Mouse (Mus musculus) hindbrain, embryonic 14.5 days (tissue): Measurements from ENCODE around the gene Zfp961. TPM values are rescaled to one million over a fixed set of nuclear protein-coding genes. Genes with fewer than 3 reads are reported as not detected.
"Not testable (repeated sequence)": the region's sequence is repeated elsewhere in the genome, so short reads cannot be mapped to it uniquely, and the experiment has no call there.

Experiments
- ATAC-seq: fragments of 200-750 bp; cut with Nextera tagmentation; 2 replicates; pipeline ENCODE4 v1.8.0; 2017; ENCODE audit warnings: moderate number of reproducible peaks, mild to moderate bottlenecking, moderate TSS enrichment, moderate library complexity; ENCODE audit not compliant: low FRiP score
- DNase-seq: peaks from one replicate; pipeline ENCODE4 v3.0.0-alpha.2; 2015; ENCODE audit warnings: low spot score
- H3K27ac ChIP-seq: fragments of 300-500 bp; sonication (generic); 2 replicates; pipeline ENCODE4 v1.5.1; 2014; ENCODE audit warnings: mild to moderate bottlenecking, moderate library complexity
- H3K27me3 ChIP-seq: fragments of 300-500 bp; sonication (generic); 2 replicates; pipeline ENCODE4 v1.6.1; 2014; ENCODE audit warnings: mild to moderate bottlenecking, low read length, mixed read lengths; ENCODE audit not compliant: control insufficient read depth, insufficient read depth
- H3K36me3 ChIP-seq: fragments of 300-500 bp; sonication (generic); replicated peaks from 2 replicates; pipeline ENCODE4 v1.6.1; 2014; ENCODE audit not compliant: control insufficient read depth, insufficient read depth
- H3K4me1 ChIP-seq: fragments of 300-500 bp; sonication (generic); replicated peaks from 2 replicates; pipeline ENCODE4 v1.6.1; 2014; ENCODE audit warnings: antibody characterized with exemption, low read length, mixed read lengths; ENCODE audit not compliant: control insufficient read depth, insufficient read depth
- H3K4me2 ChIP-seq: fragments of 300-500 bp; sonication (generic); replicated peaks from 2 replicates; pipeline ENCODE4 v1.6.1; 2014; ENCODE audit warnings: mild to moderate bottlenecking, moderate library complexity
- H3K4me3 ChIP-seq: fragments of 300-500 bp; sonication (generic); replicated peaks from 2 replicates; pipeline ENCODE4 v1.5.1; 2014; ENCODE audit warnings: mild to moderate bottlenecking, low read length
- H3K9ac ChIP-seq: fragments of 300-500 bp; sonication (generic); 2 replicates; pipeline ENCODE4 v1.6.1; 2014
- H3K9me3 ChIP-seq: fragments of 300-500 bp; sonication (generic); 2 replicates; pipeline ENCODE4 v1.6.1; 2016; ENCODE audit warnings: low read length; ENCODE audit not compliant: control insufficient read depth
- WGBS: fragments of 180-500 bp; shearing (Covaris S2); extraction: QIAGEN DNeasy Blood & Tissue Kit; methylation state at CpG from one replicate; pipeline ENCODE4 v1.1.7; 2014; 5-methylcytosine and 5-hydroxymethylcytosine counted together
- polyA plus RNA-seq: library from polyadenylated mRNA; unstranded; fragments of >200 nt; fragmentation: Nextera tagmentation; extraction: Ambion mirVana; gene quantifications from 2 replicates; pipeline ENCODE4 v1.2.1, GENCODE M21; 2014

Gene Zfp961
- polyA plus RNA-seq, 1 experiment from 2014 or later: 18.8 TPM

DNA sequence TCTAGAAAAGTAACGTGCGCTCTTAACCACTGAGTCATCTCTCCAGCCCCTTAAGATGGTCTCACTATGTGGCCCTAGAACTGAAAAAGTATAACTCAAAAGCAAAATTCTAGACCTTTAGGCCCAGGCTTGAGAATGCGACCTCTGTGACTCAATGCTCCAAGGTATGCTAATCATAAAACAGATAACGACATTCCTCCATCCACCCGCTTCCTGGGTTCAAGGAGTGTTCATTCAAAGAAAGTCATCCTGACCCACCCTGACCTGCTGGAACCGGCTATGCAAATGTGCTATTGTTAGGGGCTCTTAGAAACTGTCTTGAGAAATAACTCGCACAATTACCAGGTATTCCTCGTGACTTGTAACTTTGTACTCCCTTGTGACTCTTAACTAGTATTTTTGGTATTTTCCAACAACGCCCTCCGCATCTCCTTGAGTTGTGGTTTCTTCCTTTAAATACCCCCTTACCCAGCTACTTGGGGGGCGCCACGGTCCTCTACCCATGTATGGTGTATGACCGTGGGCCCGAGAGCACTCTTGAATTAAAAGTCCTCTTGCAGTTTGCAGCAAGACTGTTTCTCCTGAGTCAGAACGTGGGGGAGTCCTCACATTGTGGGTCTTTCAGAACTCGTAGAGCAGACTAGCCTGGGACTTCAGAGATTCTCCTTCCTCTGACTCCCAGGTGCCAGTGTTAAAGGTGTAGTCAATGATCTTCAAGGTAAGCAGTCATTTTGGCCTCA is 2.3 kb downstream of the Zfp961 start:
- not testable (repeated sequence) for DNase-seq, H3K4me2 ChIP-seq, H3K9ac ChIP-seq, H3K27ac ChIP-seq, ATAC-seq, H3K27me3 ChIP-seq, H3K36me3 ChIP-seq, H3K4me3 ChIP-seq
- H3K9me3 ChIP-seq: peaks cover 28% of the 10 kb centered on the region
- peaks cover 12% of the 10 kb centered on the region for H3K4me1 ChIP-seq
- 98% methylated on average over 16 of the region's 16 CpGs for WGBS

- no peak overlapping the region for H3K4me3 ChIP-seq
- H3K9me3 ChIP-seq: peaks cover 28% of the 10 kb centered on the region
- 0 out of 2 replicates have a peak, but pooled peaks cover 5% of the 10 kb centered on the region for H3K36me3 ChIP-seq
- DNase-seq: no peak
- no peak overlapping the region for H3K27ac ChIP-seq
- H3K27me3 ChIP-seq: no peaks in the 10 kb centered on the region
- ATAC-seq: no peak
- WGBS: 97% methylated on average over 9 of the region's 9 CpGs
- peaks cover 12% of the 10 kb centered on the region for H3K4me1 ChIP-seq
- no peak overlapping the region for H3K9ac ChIP-seq
- H3K4me2 ChIP-seq: no peak overlapping the region
Measured at GRCm38 (mm10) chr8:71954666-71955065, 3.8 kb downstream of the Zfp961 start.

GRCm38 (mm10) chr8:71960483-71960882 is 9.6 kb downstream of the Zfp961 start:
- Histone ChIP-seq H3K4me2 (no peak overlapping the region), H3K27ac (no peak overlapping the region), H3K9me3 (peaks cover 12% of the 10 kb centered on the region), H3K4me1 (no peaks in the 10 kb centered on the region), H3K4me3 (no peak overlapping the region), H3K36me3 (peaks cover under 1% of the 10 kb centered on the region; the same call in 1 of the 2 replicates), H3K27me3 (no peaks in the 10 kb centered on the region), H3K9ac (no peak overlapping the region)
- no peak for ATAC-seq
- DNase-seq: no peak

DNA sequence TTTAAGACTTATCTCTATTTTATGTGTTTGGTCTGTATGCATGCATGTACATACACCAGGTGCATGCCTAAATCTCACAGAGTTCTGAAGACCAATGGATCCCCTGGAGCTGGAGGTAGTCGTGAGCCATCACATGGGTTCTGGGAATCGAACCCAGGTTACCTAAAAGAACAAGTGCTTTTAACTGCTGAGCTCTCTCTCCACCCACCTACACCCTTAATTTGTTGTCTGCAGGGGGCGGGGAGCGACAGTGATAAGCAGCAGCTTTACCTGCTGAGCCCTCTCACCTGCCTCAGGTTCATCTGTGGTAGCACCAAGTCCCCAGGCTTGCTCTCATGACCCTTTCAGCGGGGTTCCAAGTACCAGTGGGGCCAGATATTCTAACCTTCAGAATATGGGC is 11.0 kb downstream of the Zfp961 start:
- Histone ChIP-seq H3K27ac (no peak overlapping the region), H3K36me3 (peaks cover 14% of the 10 kb centered on the region), H3K4me2 (no peak overlapping the region), H3K4me1 (no peaks in the 10 kb centered on the region), H3K9ac (no peak overlapping the region), H3K9me3 (peaks cover 4% of the 10 kb centered on the region; the same call in 1 of the 2 replicates), H3K4me3 (no peak overlapping the region), H3K27me3 (no peaks in the 10 kb centered on the region)
- no peak for ATAC-seq
- whole genome bisulfite sequencing: 93% methylated on average over 5 of the region's 5 CpGs
- no peak for DNase-seq

DNA sequence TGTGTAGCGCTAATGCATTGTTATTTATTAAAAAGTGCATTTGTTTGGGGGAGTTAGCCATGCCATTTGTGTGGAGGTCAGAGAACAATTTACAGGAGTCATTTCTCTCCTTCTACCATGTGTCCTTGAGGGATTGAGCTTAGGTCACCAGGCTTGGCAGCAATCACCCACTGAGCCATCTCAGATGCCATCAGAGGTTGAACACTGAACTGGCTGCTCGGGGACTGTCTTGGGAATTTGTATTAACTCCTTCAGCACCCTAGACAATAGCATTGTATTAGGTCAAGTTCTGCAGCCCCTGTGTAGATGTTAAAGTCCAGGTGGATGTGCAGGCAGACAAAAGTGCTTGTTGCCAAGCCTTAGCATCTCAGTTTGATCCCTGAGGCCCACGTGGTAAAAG is 13.2 kb downstream of the Zfp961 start:
- H3K9ac ChIP-seq: no peak overlapping the region
- peaks cover 4% of the 10 kb centered on the region; the same call in 1 of the 2 replicates for H3K9me3 ChIP-seq
- H3K27ac ChIP-seq: no peak overlapping the region
- peaks cover 35% of the 10 kb centered on the region for H3K36me3 ChIP-seq
- no peak overlapping the region for H3K4me3 ChIP-seq
- ATAC-seq (no peak), DNase-seq (no peak)
- WGBS: 93% methylated on average over 3 of the region's 3 CpGs
- H3K4me1 ChIP-seq: no peaks in the 10 kb centered on the region
- no peak overlapping the region for H3K4me2 ChIP-seq
- H3K27me3 ChIP-seq: no peaks in the 10 kb centered on the region

DNA sequence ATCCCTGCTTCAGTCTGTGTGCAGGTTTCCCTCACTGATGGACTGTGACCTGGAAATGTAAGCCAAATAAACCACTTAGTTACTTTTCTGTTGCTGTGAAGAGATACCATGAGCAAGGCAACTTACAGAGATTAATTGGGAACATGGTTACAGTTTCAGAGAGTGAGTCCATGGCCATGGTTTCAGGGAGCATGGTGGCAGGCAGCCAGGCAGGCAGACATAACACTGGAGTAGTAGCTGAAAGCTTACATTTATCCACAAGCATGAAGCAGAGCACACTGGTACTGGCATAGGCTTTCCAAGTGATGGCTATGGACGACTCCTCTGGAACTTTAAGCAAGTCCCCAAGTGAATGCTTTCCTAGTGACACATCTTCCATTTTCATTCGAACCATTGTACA is 14.3 kb downstream of the Zfp961 start:
- no peak overlapping the region for H3K27ac ChIP-seq
- no peak for DNase-seq
- peaks cover 4% of the 10 kb centered on the region; the same call in 1 of the 2 replicates for H3K9me3 ChIP-seq
- no peaks in the 10 kb centered on the region for H3K27me3 ChIP-seq
- H3K4me3 ChIP-seq: no peak overlapping the region
- H3K4me2 ChIP-seq: no peak overlapping the region
- H3K4me1 ChIP-seq: no peaks in the 10 kb centered on the region
- H3K36me3 ChIP-seq: peaks cover 45% of the 10 kb centered on the region
- no peak for ATAC-seq
- WGBS: 97% methylated on average over 2 of the region's 2 CpGs
- H3K9ac ChIP-seq: no peak overlapping the region

DNA sequence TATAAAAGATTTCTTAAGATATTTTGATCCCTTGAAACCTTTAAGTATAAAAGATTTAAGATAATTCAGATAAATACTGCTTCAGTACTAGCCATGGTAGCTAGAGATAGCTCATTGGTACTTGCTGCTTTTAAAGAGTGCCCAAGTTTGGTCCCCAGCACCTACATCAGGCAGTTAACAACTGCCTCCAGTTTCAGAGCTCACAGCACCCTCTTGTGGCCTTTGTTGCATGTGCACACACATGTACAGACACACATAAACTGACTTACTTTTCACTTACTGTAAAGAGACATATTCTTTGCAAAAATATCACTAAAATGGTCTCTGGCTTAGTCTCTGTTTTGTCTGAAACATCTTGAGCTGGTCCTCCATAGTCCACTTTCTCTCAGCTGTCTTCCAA is 15.6 kb downstream of the Zfp961 start:
- peaks cover 4% of the 10 kb centered on the region; the same call in 1 of the 2 replicates for H3K9me3 ChIP-seq
- no peak for DNase-seq
- H3K4me1 ChIP-seq: no peaks in the 10 kb centered on the region
- no peak overlapping the region for H3K4me3 ChIP-seq
- H3K27ac ChIP-seq: no peak overlapping the region
- H3K36me3 ChIP-seq: peaks cover 45% of the 10 kb centered on the region
- H3K4me2 ChIP-seq: no peak overlapping the region
- no peaks in the 10 kb centered on the region for H3K27me3 ChIP-seq
- H3K9ac ChIP-seq: no peak overlapping the region
- no peak for ATAC-seq

DNA sequence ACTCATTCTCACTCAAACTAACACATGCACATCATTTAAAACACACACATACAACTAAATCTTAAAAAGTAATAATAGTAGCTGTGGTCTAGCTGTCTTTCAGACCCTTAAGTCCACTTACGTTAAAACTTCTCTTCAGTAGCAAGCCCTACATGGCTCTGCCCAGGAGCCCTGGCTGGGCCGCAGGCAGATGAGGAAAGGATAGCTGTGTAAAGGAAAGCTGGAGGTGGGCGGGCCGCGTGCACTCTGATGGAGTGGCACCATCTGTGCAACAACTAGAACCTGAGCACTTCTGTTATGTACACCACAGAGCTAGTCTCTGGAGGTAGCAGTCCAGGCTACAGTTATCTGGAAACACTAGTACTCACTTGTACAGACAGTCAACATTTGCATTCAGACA is 16.4 kb downstream of the Zfp961 start:
- no peak overlapping the region for H3K9ac ChIP-seq
- no peak overlapping the region for H3K4me2 ChIP-seq
- over 99% methylated on average over 5 of the region's 5 CpGs for WGBS
- no peak overlapping the region for H3K27ac ChIP-seq
- DNase-seq (no peak), ATAC-seq (no peak)
- H3K9me3 ChIP-seq: peaks cover 4% of the 10 kb centered on the region; the same call in 1 of the 2 replicates
- H3K36me3 ChIP-seq: peaks cover 45% of the 10 kb centered on the region
- H3K4me3 ChIP-seq: no peak overlapping the region
- H3K4me1 ChIP-seq: no peaks in the 10 kb centered on the region
- no peaks in the 10 kb centered on the region for H3K27me3 ChIP-seq

GRCm38 (mm10) chr8:71968100-71968499 is 17.3 kb downstream of the Zfp961 start:
- Histone ChIP-seq H3K9ac (no peak overlapping the region), H3K9me3 (peaks cover 4% of the 10 kb centered on the region; the same call in 1 of the 2 replicates), H3K4me3 (no peak overlapping the region), H3K27me3 (no peaks in the 10 kb centered on the region), H3K4me1 (no peaks in the 10 kb centered on the region), H3K36me3 (peaks cover 45% of the 10 kb centered on the region), H3K27ac (no peak overlapping the region), H3K4me2 (no peak overlapping the region)
- DNase-seq: no peak
- no peak for ATAC-seq
- whole genome bisulfite sequencing: 86% methylated on average over 6 of the region's 6 CpGs
